Mouse (Mus musculus): ENCODE measurements at regions not wholly inside any gene's neighbourhood (a gene's known extent, or its start where the extent isn't known, plus 50 kb on each side); places are given as distances from the start of the nearest gene placed in this dataset.

DNA sequence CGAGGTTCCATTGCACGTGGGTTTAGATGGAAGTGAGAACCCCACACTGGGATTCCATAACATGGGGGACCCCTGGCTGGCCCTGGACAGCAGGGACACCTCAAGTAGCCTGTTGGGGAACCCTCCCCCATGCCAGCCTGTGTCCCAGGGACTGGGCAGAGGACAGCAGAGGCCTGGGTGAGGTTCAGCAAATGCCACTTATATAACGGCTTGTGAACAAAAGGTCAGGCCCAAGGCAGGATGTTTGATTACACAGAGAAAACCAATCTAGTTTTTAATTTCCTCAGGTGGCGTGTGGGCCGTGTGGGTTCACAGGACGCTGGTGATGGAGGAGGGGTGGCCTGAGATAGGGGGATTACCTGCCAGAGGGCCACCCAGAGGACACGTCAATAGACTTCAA lies 94.9 kb upstream of the Kazn start:
- 85% methylated on average over 7 of the region's 7 CpGs for WGBS

DNA sequence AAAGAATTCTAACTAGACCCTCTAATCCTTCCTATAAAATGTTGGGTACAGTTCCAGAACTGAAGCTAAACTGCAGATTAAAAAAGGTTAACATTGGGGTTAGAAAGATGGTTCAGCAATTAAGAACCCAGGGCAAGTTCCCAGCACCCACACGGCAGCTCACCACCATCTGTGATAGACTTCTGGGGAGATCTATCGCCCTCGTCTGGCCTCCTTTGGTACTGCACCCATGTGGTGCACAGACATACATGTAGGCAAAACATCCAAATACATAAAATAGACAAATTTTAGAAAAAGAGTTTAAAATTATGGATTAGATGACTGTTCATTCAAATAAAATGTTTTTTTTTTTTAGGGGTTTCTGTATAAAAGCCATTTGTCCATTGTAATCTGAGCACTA lies 91.4 kb upstream of the Kazn start:
- no peak overlapping the region for H3K4me2 ChIP-seq
- no peaks in the 10 kb centered on the region for H3K27me3 ChIP-seq

More for the DNA sequence above, 94.9 kb upstream of the Kazn start:
- Histone ChIP-seq H3K4me3 (no peak overlapping the region), H3K27me3 (no peaks in the 10 kb centered on the region), H3K27ac (no peak overlapping the region), H3K4me1 (no peaks in the 10 kb centered on the region), H3K4me2 (no peak overlapping the region), H3K9me3 (no peaks in the 10 kb centered on the region), H3K9ac (no peak overlapping the region), H3K36me3 (no peaks in the 10 kb centered on the region)
- ATAC-seq (ENCODE audit: insufficient number of reproducible peaks, low FRiP score, low TSS enrichment, low read depth): no peak

GRCm38 (mm10) chr4:142329600-142329999 lies 90.4 kb upstream of the Kazn start:
- H3K9ac ChIP-seq: no peak overlapping the region
- H3K4me3 ChIP-seq: no peak overlapping the region
- no peak for ATAC-seq (ENCODE audit: insufficient number of reproducible peaks, low FRiP score, low TSS enrichment, low read depth)
- no peaks in the 10 kb centered on the region for H3K36me3 ChIP-seq
- WGBS: 89% methylated on average over 2 of the region's 2 CpGs
- H3K27ac ChIP-seq: no peak overlapping the region
- H3K27me3 ChIP-seq: no peaks in the 10 kb centered on the region
- no peak overlapping the region for H3K4me2 ChIP-seq
- H3K4me1 ChIP-seq: peaks cover 23% of the 10 kb centered on the region
- H3K9me3 ChIP-seq: no peaks in the 10 kb centered on the region

More for the DNA sequence above, 91.4 kb upstream of the Kazn start:
- no peak overlapping the region for H3K27ac ChIP-seq
- H3K4me1 ChIP-seq: peaks cover 15% of the 10 kb centered on the region
- H3K9ac ChIP-seq: no peak overlapping the region
- WGBS: 83% methylated on average over 3 of the region's 3 CpGs
- H3K9me3 ChIP-seq: no peaks in the 10 kb centered on the region
- H3K4me3 ChIP-seq: no peak overlapping the region
- H3K36me3 ChIP-seq: no peaks in the 10 kb centered on the region
- ATAC-seq (ENCODE audit: insufficient number of reproducible peaks, low FRiP score, low TSS enrichment, low read depth): no peak

- Histone ChIP-seq H3K4me2 (no peak overlapping the region), H3K36me3 (no peaks in the 10 kb centered on the region), H3K4me3 (no peak overlapping the region), H3K27me3 (no peaks in the 10 kb centered on the region), H3K4me1 (peaks cover 40% of the 10 kb centered on the region), H3K9ac (no peak overlapping the region), H3K9me3 (no peaks in the 10 kb centered on the region), H3K27ac (peak overlapping the region; percentile 54; the same call in 1 of the 2 replicates)
- ATAC-seq (ENCODE audit: insufficient number of reproducible peaks, low FRiP score, low TSS enrichment, low read depth): no peak
- 49% methylated on average over 5 of the region's 5 CpGs for WGBS
Observed at GRCm38 (mm10) chr4:142326511-142326910, 87.3 kb upstream of the Kazn start.

- Histone ChIP-seq H3K9me3 (no peaks in the 10 kb centered on the region), H3K27me3 (no peaks in the 10 kb centered on the region), H3K27ac (peak overlapping the region; percentile 75), H3K4me3 (no peak overlapping the region), H3K4me1 (peaks cover 40% of the 10 kb centered on the region), H3K4me2 (no peak overlapping the region), H3K36me3 (no peaks in the 10 kb centered on the region), H3K9ac (no peak overlapping the region)
- 20% methylated on average over 14 of the region's 14 CpGs for WGBS
- ATAC-seq (ENCODE audit: insufficient number of reproducible peaks, low FRiP score, low TSS enrichment, low read depth): no peak
Observed at GRCm38 (mm10) chr4:142321209-142321863, 82.1 kb upstream of the Kazn start.

DNA sequence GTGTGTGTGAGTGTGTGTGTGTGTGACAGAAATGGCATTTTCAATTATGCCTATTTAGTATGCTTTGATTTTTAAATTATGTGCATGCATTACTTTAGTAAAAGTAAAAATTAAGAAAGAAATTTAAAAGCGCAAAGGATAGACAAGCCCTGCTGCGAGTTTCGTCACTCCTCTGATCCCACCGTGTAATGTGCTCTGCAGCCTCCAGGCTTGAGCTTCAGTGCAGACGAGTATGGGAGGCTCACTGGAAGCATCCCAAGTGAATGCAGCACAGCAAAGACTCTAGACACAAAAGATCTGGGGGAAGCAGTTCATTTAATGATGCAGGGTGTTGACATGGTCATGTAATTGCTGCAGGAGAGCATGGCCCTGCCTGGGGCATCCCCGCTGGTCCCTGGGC lies 71.1 kb upstream of the Kazn start:
- Histone ChIP-seq H3K36me3 (no peaks in the 10 kb centered on the region), H3K4me3 (no peak overlapping the region), H3K9ac (no peak overlapping the region), H3K9me3 (no peaks in the 10 kb centered on the region), H3K27me3 (no peaks in the 10 kb centered on the region), H3K27ac (no peak overlapping the region), H3K4me1 (peaks cover 14% of the 10 kb centered on the region; the same call in 1 of the 2 replicates), H3K4me2 (no peak overlapping the region)
- 81% methylated on average over 6 of the region's 6 CpGs for WGBS
- no peak for ATAC-seq (ENCODE audit: insufficient number of reproducible peaks, low FRiP score, low TSS enrichment, low read depth)

DNA sequence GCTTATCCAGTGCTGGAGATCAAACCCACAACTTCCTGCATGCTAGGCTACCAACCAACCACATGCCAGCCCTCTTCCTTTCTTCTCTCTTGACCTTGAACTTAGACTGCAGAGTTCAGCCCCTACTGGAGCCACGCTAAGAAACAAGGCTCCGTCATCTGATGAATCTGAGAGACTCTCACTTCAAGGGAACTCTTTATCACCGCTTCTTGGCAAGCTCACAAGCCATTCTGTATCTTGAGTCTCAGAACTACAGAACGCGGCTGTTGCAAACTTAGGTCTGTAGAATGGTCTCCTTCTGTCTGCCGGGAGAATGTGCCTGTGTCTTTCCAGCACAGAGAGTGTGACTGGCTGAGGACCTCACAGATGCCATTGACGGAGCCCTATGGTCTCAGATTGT lies 69.1 kb upstream of the Kazn start:
- 77% methylated on average over 7 of the region's 7 CpGs for WGBS
- H3K9me3 ChIP-seq: no peaks in the 10 kb centered on the region

DNA sequence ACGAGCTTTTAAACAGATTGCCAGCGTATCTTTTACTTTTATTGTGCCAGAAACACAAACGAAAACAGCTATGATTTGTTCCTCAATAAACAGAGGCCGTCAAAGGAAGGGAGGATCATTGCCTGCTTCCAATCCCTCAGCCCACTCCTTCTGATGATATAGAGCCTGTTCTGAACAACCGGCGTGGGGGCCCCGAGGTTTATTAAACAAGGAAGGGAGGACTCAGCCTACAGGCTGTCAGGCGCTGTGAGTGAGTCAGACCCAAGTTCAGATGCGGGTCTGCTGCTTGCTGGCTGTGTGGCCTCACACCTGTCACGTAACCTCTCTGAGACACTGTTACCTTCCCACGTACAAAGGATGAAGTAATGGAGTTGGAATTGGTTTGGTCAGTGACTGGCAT lies 68.1 kb upstream of the Kazn start:
- Histone ChIP-seq H3K36me3 (no peaks in the 10 kb centered on the region), H3K9ac (no peak overlapping the region), H3K4me1 (peaks cover 28% of the 10 kb centered on the region), H3K4me2 (no peak overlapping the region), H3K4me3 (no peak overlapping the region), H3K9me3 (no peaks in the 10 kb centered on the region), H3K27me3 (no peaks in the 10 kb centered on the region), H3K27ac (no peak overlapping the region)
- ATAC-seq (ENCODE audit: insufficient number of reproducible peaks, low FRiP score, low TSS enrichment, low read depth): no peak
- 26% methylated on average over 11 of the region's 11 CpGs for WGBS

More for the DNA sequence above, 69.1 kb upstream of the Kazn start:
- no peaks in the 10 kb centered on the region for H3K27me3 ChIP-seq
- H3K9ac ChIP-seq: no peak overlapping the region
- no peak overlapping the region for H3K4me2 ChIP-seq
- no peaks in the 10 kb centered on the region for H3K36me3 ChIP-seq
- H3K4me1 ChIP-seq: peaks cover 20% of the 10 kb centered on the region
- no peak overlapping the region for H3K27ac ChIP-seq
- ATAC-seq (ENCODE audit: insufficient number of reproducible peaks, low FRiP score, low TSS enrichment, low read depth): no peak
- H3K4me3 ChIP-seq: no peak overlapping the region

- peaks cover 40% of the 10 kb centered on the region for H3K4me1 ChIP-seq
- H3K27me3 ChIP-seq: no peaks in the 10 kb centered on the region
- ATAC-seq (ENCODE audit: insufficient number of reproducible peaks, low FRiP score, low TSS enrichment, low read depth): no peak
- H3K27ac ChIP-seq: no peak overlapping the region
- no peak overlapping the region for H3K4me2 ChIP-seq
- H3K9ac ChIP-seq: no peak overlapping the region
- WGBS: 45% methylated on average over 14 of the region's 14 CpGs
- H3K36me3 ChIP-seq: no peaks in the 10 kb centered on the region
- H3K9me3 ChIP-seq: no peaks in the 10 kb centered on the region
- no peak overlapping the region for H3K4me3 ChIP-seq
Observed at GRCm38 (mm10) chr4:142306076-142306475, 66.9 kb upstream of the Kazn start.

DNA sequence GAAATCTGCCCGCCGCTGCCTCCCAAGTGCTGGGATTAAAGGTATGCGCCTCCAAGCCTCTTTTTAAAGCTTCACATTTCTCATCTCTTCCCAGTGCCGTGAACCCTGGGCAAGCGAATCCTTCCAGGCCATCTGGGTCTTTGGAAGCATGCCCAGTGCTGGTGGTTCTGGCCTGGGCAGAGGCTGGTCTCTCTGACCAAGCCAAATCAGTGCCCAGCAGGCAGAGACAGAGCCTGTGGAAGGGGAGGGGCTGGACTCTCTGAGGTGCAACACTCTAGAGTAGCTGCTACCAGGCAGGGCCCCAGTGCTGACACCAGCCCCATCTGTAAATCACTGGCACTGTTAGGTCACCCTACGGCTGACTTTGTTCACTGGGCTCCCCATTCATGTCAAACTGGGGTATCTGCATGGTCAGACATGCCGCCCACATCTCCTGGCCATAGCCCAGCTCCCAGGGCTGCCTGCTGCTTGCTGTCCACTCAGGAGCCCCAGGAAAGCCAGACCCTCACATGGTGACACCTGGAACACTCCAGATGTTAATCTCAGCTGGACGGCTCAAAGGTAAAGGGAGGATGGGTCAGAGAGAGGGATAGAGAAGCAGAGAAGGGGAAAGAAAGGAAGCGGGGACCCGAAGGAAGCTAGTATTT lies 64.3 kb upstream of the Kazn start:
- Histone ChIP-seq H3K9ac (no peak overlapping the region), H3K4me2 (no peak overlapping the region), H3K27ac (no peak overlapping the region), H3K9me3 (no peaks in the 10 kb centered on the region), H3K36me3 (no peaks in the 10 kb centered on the region), H3K4me3 (no peak overlapping the region), H3K4me1 (peaks cover 37% of the 10 kb centered on the region), H3K27me3 (no peaks in the 10 kb centered on the region)
- WGBS: 67% methylated on average over 10 of the region's 10 CpGs
- ATAC-seq (ENCODE audit: insufficient number of reproducible peaks, low FRiP score, low TSS enrichment, low read depth): no peak

- H3K9ac ChIP-seq: no peak overlapping the region
- H3K4me1 ChIP-seq: peaks cover 35% of the 10 kb centered on the region
- WGBS: 48% methylated on average over 2 of the region's 2 CpGs
- H3K4me2 ChIP-seq: no peak overlapping the region
- ATAC-seq (ENCODE audit: insufficient number of reproducible peaks, low FRiP score, low TSS enrichment, low read depth): no peak
- H3K27me3 ChIP-seq: no peaks in the 10 kb centered on the region
- H3K36me3 ChIP-seq: no peaks in the 10 kb centered on the region
- H3K9me3 ChIP-seq: no peaks in the 10 kb centered on the region
- no peak overlapping the region for H3K4me3 ChIP-seq
- H3K27ac ChIP-seq: no peak overlapping the region
Observed at GRCm38 (mm10) chr4:142302724-142303120, 63.5 kb upstream of the Kazn start.

DNA sequence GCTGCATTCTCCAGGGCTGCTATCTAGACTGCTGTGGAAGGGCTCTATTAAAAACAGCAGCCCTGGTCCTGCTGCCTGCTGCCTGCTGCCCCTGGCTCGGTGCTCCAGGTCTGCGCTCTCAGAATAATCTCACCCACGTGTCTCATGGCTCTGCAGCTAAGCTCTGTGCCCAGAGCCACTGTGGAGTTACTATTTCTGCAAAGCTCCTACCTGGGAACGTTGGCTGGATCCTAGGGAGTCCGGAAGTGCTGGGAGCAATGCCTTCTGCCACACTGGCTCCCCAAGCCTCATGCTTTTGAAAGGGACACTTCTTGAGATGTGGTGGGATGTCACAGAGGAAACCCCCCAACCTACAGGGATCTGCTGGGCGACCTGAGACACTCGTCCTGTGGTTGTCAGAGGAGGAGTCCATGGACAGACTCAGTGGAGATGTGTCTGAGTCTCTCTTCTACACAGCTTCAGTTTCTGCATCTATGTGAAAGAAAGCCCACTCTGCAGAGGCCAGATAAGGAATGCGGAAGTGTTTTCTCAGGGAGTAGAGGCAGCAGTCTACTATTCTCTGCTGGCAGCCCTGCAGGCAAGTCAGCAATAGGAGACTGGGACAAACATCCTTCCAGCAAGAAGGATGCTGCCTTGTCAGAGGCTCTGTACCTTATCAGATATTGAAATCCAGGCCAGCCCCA lies 63.0 kb upstream of the Kazn start:
- Histone ChIP-seq H3K36me3 (no peaks in the 10 kb centered on the region), H3K4me1 (peaks cover 31% of the 10 kb centered on the region)
- 37% methylated on average over 8 of the region's 8 CpGs for WGBS

More for the DNA sequence above, 63.0 kb upstream of the Kazn start:
- no peak overlapping the region for H3K4me3 ChIP-seq
- no peak for ATAC-seq (ENCODE audit: insufficient number of reproducible peaks, low FRiP score, low TSS enrichment, low read depth)
- H3K27ac ChIP-seq: no peak overlapping the region
- H3K9me3 ChIP-seq: no peaks in the 10 kb centered on the region
- no peak overlapping the region for H3K9ac ChIP-seq
- no peak overlapping the region for H3K4me2 ChIP-seq
- H3K27me3 ChIP-seq: no peaks in the 10 kb centered on the region

All from limb, embryonic 15.5 days (tissue).